Mouse (Mus musculus) left cerebral cortex, postnatal 36 days (tissue): ENCODE measurements around the gene Kat2b. TPM values are rescaled to one million over a fixed set of nuclear protein-coding genes. Genes with fewer than 3 reads are reported as not detected.
"Not testable (repeated sequence)": the region's sequence is repeated elsewhere in the genome, so short reads cannot be mapped to it uniquely, and the experiment has no call there.

Experiments used
- DNase-seq, 2 experiments: peaks; one replicate each; pipeline ENCODE4 v3.0.0; 2021 to 2022; ENCODE audit warnings: low spot score in 2 of 2, mixed read lengths in 1 of 2
- intact Hi-C: fragments of 180-260 bp; cut with DNase I; formaldehyde crosslinking; loops from one replicate; pipeline ENCODE4 v1.15.1; 2025
- total RNA-seq, 2 experiments: library from RNA; stranded (reverse); gene quantifications; 2 replicates each; pipeline ENCODE4 v1.2.3; 2021

The Kat2b gene
- total RNA-seq, 2 experiments from 2014 or later: 10.5 to 16.1 TPM

DNA sequence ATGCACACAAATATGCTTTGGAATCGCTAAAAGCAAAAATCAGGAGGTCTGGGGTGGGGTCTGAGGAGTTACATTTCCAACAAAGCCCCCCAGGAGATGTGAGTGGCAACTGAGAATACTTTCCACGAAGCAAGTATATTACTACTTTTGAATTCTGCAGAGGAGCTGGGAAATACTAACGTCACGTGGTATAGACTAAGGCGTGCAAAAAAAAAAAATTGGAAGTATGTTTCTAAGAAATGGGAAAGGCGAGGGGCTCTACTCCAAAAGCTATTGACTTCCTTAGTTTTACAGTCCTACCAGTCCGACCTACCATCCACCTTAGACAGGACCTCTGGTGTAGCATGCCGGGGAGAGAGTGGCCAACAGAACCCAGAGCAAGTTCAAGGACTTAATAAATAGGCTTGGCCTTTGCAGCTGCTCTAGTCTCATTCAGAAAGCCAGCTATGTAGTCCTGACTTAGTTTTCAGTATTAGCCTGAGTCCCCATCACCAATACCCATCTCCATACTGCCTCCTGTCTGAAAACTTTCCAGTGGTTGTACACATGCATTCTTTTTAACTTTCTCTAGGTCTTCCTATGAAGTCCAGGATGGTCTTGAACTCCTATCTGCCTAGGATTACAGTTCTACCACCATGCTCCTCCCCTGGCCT, 2.2 kb downstream of the Kat2b start:
- DNase-seq: no peak
- intact Hi-C loops: no loop called here

DNA sequence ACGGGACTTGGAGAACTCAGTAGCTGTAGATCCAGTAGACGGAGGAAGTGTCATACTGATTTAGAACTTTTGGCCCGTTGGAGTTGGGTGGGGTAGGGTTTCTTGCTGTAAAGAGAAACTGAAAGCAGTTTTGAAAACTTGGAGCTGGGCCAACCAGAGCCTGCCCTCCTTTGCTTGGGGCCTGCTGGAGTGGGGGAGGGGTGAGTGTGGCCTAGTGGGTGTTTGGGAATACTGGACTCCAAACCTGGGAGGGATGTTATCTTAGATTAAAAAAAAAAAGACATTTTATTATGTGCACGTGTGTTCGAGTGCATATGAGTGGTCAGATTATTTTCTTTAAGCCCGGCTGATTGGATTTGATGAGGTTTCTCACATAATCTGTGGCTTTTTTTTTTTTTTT, 3.2 kb downstream of the Kat2b start:
- intact Hi-C loops: loop anchor here (5.0 kb wide), 1 partner anchor 112 kb away; no protein-coding TSS in a partner anchor
- DNase-seq: no peak

DNA sequence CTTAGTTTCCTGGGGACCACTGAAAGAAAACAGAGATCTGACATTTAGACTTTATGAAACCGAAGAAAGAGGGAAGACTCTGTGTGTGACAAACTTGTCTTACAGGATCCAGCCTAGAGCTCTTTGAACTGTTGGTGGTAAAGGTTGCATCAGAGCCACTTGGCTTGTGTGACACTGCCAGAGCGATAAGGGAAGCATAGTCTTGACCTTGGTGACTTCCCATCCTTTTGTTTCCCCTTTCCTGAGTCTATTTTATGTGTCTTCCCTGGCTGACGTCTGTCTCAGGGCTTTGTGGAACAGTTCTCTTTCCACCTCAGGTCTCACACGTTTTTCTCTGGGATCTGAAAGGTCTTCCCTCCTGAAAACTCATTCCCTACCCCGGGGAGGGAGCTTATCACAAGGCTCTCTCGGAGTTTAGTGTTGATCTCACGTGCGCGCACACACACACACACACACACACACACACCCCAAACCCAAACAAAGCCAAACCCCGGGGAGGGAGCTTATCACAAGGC, 3.8 kb downstream of the Kat2b start:
- no peak for DNase-seq
- intact Hi-C loops: loop anchor here (5.0 kb wide), 1 partner anchor 112 kb away; no protein-coding TSS in a partner anchor

DNA sequence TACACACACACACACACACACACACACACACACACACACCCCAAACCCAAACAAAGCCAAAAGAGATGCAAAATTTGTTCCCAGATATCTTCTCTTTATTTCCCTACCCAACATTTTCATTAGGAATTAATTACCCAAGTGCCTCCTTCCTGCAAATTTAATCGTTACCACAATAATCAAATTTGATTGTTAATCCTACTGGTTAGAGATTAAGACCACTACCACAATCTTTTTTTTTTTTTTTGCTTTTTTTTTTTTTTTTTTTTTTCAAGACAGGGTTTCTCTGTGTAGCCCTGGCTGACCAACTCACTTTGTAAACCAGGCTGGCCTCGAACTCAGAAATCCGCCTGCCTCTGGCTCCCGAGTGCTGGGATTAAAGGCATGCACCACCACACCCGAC, 4.3 kb downstream of the Kat2b start:
- not testable (repeated sequence) for DNase-seq
- intact Hi-C loops: loop anchor here (5.0 kb wide), 1 partner anchor 111 kb away; no protein-coding TSS in a partner anchor

DNA sequence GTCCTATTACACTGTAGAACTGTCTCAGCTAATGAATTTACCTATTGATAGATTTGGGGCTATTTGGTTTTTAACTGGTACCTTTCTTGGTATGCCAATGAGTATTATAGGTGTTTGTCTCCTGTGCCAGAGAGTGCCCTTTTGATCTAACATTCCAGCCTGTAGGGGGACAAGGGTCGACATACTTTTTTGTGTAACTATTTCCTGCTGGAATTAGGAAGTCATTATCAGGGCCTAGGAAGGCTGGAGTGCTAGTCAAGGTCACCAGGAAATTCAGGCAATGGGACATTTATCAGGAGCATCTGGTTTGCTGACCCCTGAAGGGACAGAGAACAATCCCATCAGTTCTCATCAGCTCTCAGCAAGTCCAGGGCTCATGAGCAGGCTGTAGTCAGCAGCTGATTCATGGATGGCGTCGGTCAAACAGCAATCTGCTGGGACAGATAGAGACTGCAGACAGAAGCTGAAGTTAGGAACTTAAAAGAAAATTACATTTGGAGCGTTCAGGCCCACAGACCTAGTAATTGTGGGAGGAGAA, 6.4 kb downstream of the Kat2b start:
- DNase-seq: no peak
- intact Hi-C loops: loop anchor here (5.0 kb wide), 1 partner anchor 109 kb away; no protein-coding TSS in a partner anchor

DNA sequence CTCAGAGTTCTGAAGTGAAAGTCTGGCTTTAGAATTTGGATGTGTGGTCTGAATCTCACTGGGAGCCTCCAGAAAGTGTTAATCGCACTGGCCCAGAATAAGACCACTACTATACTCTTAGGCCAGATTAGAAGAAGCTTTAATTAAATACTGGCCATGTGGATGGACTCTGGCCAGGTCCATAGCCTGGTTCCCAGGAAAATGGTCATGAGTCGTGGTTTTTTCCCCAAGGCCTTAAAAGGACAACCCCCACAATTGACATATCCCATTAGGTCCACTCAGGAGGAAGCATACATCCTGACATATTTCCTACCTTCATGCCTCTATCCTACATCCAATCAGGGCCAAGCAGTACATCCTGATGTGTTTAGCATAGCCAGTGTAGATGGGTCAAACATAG, 10.5 kb downstream of the Kat2b start:
- intact Hi-C loops: no loop called here
- DNase-seq: no peak

DNA sequence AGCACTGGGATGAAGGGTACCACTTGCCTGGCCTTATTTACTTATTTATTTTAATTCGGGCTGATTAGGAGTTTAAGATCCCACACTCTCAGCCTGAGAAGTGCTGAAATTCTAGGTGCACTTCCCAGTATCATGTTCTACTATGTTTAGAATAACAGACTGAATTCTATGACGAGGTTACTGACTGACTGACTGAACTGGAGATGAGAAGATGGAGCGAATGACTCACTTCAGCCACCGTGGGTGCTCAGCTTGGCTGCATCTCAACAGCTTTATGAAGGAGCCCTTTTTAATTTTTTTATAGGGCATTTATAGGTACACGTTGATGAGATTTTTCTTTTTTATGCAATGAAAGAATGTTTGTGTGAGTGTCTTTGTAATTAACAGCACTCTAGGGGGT, 11.1 kb downstream of the Kat2b start:
- intact Hi-C loops: no loop called here

DNA sequence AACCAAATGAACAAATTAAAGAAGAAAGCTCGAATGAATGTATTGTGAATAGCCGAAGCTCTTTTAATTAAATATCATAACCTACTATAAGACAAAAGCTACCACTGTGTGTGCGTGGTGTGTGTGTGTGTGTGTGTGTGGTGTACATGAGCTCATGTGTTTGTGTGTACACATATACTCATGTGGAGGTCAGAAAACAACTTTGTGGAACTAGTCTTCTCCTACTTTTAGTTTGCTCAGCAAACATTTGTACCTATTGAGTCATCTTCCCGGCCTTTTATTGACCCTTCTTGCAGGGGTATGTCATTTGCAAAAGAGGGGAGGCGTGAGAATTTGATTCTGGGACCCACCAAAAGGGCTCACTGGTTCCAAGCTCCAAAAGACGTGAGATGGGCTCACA, 11.6 kb downstream of the Kat2b start:
- DNase-seq: no peak
- intact Hi-C loops: no loop called here

More for the DNA sequence above, 11.1 kb downstream of the Kat2b start:
- DNase-seq: no peak

DNA sequence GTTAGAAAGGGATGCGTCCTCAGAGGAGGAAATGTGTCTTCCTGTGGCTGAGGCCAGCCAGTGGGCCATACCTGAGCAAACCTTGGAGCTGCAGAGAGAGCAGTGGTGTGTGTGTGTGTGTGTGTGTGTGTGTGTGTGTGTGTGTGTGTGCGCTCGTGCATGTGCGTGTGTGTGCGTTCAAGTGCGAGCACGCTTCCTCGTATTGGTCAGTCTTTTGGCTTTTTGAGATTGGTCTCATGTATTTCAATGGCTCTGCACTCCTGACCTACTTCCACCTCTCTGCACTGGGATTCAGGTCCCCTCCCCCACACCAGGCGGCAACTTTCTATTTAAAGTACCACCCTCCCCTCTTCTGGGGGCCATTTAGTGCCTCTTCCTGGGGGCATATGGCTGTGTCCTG, 12.1 kb downstream of the Kat2b start:
- intact Hi-C loops: no loop called here
- DNase-seq: no peak

DNA sequence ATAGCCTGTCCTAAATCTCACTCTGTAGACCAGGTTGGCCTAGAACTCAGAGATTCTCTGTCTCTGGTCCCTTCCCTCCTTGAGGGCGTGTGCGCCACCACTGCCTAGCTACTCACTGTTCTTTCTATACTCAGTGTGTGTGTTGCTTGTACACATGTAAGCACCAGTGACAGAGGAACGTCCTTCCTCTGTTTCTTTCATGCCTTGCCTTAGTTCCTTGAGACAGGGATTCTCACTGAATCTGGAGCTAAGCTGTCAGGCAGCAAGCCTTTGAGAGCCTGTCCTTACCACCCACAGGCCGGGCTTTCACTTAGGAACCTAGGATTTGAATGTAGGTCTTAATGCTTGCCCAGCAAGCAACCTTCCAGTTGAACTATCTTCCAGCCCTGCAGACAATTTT, 13.0 kb downstream of the Kat2b start:
- intact Hi-C loops: no loop called here
- no peak for DNase-seq

DNA sequence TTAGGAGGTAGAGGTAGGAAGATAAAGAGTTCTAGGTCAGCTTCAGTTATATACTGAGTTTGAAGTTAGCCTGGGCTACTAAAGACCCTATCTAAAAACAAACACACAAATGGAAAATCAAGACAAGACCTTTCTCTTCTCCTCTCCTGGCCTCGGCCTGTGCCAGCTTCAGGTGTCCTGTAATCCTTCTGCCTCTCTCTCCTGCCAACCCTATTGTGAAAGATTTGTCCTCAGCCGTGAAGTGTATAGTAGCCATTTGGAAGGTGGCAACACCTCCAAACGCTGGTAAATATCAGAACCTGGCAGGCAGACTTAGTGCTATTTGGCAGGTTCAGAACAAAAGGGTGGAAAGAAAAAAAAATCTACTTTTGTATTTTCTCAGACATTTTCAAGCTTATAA, 13.6 kb downstream of the Kat2b start:
- DNase-seq: no peak
- intact Hi-C loops: no loop called here

DNA sequence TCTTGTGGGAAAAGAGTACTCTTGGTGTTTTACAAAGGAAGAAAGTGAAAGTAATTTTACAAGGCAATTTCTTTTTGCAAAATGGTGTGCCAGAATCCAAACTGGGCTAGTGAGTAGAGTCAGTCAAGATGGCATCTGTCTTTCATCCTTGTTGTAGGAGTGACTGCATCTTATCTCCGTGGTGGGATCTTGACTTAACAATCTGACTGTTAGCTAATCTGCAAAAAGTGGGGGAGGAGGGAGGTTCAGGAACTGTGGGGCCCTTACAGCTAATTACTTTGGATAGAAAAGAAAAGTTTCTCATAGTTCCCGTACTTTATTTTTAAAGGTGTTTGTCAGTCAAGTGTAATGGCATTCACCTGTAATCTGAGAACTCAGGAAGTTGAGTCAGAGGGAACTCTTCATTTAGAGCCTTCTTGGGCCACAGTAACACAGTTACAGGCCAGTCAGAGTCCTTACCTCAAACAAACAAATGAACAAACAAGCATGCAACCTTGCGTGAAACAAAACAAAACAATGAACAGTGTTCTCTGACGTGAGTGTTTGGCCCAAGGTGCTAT, 15.4 kb downstream of the Kat2b start:
- intact Hi-C loops: no loop called here
- no peak for DNase-seq

DNA sequence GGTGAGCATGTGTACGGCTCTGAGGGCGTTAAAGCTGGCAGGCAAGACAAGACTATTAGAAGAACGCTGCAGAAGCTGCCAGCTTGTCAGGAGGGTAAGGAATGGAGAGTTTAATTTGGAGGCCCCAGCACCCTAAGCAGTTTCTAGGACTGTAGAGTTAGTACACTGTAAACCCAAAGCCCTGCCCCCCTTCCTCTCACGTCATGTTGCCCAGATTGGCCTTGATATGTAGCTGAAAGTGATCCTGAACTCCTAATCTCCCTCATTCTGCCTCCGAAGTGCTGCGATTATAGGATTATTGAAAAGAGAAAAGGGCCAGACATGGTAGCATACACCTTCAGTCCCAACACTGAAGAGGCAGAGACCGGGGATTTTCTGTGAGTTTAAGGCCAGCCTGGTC, 16.1 kb downstream of the Kat2b start:
- DNase-seq: no peak
- intact Hi-C loops: no loop called here

DNA sequence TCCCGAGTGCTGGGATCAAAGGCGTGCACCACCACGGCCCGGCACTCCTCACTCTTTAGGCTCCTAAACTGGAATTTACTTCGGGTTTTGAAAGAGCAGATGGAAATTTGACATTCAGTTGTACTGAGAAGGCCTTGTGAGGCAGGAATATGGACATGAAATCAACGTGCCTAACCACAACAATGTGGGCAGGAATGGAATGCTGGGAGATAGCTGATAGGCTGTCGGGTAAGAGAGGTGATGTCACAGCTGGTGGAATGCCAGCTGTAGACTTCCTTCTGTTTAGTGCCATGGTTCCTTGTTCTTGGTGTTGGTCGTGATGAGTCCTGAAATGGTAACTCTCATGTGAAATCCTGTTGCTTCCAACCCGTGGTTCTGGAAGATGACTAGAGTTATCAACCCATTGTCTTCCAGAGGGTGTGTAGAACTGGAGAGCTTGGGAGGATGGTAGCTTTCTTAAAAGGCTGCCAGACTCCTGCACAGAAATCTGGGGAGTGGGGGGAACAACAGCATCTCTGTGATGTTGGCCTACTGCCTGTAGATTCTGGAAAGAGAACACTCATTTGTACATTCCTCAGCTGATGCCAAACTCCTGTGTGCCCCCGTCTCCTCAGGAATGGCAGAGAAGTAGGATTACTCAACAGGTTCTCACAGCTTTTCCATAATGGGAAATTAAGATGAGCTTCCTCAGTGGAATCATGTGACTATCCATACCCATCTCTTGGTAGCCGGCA, 17.4 kb downstream of the Kat2b start:
- DNase-seq: no peak
- intact Hi-C loops: no loop called here

DNA sequence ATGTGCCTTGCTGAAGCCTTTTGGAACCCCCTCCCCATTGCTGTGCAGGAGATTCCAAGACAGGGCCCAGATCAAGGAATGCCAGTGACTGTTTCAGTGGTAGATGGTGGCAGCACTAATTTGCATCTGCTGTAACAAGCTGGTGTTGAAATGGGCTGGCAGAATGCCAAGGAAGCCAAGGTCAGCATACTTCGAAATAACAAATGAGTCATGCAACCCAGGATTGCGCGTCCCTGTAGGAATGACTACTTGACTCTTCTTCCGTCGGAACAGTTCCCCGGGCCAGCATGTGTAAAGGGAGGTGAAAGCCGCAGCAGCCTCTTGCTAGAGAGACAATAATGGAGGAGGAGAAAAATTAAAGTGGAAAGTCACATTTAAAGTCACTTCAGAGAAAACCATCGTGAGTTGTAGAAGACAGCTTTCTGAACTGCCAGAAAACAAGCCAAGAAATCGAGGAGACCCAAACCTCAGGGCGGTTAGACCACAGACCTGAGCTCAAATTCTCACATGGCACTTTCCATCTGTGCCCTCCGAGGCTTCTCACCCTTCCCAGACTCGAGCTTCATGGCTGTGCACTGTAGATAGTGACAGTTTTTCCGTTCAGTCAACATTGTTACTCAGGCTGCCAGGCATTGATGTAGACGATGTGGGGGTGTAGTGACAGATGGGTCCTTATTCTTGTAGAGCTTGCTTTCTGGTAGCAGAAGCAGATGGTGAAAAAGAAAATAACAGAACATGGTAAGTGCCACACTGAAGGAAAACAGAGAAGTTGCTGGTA, 20.6 kb downstream of the Kat2b start:
- intact Hi-C loops: loop anchor here (1.0 to 2.0 kb wide), 2 partner anchors 20 to 91 kb away; partner anchors contain the start of gene Kat2b
- DNase-seq: peak; percentile 71 to 74

DNA sequence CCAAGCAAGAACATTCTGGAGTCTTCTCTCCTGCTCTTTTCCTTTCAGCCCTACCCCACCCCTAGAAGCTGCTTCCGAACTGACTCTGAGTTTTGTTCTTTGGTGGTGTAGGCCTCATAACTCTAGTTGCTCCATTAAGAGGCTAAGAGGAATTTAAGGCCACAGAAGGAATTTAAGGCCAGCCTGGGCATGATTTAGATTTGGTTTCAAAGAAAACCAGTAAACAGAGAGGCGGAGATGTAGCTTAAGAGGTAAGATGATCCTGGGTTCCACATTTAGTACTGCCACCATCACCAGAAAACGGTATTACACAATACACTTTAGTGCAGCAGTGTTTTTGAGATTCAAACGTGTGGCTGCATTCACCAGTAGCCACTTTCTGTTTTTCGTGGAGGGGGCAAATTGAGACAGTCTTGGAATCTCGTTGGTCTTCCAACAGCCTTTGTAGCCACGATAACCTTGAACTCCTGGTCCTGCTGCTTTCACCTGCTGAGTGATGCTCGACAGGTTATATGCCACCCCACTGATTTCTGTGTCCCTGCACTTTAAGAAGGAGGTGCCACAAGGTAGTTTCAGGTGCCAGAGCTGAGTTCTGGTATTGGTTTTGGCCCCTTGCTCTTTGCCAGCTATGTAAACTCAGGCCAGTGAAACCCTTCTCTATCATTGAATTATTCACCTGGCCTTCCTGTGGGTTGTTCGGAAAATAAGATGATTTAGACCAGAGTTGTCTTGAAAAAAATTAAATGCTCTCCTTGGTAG, 21.6 kb downstream of the Kat2b start:
- intact Hi-C loops: no loop called here
- no peak for DNase-seq

DNA sequence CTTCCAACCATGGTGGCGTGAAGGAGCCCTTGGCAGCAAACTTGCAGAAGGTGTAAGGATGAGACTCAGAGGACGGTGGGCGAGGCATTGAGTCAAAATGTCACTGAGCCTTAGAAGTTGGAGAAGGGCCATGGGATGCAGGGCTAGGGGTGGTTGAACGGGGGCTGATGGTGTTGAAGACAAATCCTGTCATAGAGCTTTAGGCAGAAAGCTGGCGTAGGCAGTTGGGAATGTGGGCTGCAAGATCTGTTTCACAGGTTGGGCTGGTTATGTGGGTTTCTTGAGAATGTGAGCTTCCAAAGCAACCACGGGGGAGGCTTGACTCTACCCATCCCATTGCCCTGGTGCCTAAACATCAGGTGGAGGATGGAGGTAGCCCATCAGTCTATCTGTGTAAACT, 23.4 kb downstream of the Kat2b start:
- intact Hi-C loops: no loop called here
- DNase-seq: peak; percentile 26 to 38

DNA sequence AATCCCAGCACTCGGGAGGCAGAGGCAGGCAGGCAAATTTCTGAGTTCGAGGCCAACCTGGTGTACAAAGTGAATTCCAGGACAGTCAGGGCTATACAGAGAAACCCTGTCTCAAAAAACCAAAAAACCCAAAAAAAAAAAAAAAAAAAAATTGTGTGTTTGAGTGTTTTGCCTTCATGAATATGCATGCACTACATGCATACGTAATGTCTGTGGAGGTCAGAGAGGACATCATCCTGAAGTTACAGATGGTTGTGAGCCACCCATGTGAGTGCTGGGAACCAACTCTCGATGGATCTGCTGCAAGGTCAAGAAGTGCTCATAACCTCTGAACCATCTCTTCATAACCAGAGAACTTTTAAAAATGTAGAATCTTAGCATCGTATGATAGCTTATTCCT, 25.2 kb downstream of the Kat2b start:
- DNase-seq: no peak
- intact Hi-C loops: no loop called here

DNA sequence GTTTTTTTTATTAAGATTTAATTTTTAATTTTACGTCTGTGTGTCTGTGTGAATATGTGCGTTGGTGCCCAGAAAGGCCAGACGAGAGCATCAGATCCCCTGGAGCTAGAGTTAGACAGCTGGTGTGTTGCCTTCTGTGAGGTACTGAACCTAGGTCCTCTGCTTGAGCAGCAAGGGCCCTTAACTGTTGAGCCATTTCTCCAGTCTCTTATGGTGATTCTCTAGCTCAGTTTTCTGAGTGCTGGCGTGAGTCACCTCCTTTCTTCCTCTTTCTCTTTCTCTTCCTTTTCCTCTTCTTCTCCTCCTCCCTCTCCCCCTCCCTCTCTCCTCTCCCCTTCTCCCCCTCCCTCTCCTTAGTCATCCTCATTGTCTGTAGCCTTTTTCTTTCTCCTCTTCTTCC, 27.9 kb downstream of the Kat2b start:
- DNase-seq: no peak
- intact Hi-C loops: no loop called here
